Mouse (Mus musculus): ENCODE results near the gene 2810408A11Rik.

2810408A11Rik gene

DNA sequence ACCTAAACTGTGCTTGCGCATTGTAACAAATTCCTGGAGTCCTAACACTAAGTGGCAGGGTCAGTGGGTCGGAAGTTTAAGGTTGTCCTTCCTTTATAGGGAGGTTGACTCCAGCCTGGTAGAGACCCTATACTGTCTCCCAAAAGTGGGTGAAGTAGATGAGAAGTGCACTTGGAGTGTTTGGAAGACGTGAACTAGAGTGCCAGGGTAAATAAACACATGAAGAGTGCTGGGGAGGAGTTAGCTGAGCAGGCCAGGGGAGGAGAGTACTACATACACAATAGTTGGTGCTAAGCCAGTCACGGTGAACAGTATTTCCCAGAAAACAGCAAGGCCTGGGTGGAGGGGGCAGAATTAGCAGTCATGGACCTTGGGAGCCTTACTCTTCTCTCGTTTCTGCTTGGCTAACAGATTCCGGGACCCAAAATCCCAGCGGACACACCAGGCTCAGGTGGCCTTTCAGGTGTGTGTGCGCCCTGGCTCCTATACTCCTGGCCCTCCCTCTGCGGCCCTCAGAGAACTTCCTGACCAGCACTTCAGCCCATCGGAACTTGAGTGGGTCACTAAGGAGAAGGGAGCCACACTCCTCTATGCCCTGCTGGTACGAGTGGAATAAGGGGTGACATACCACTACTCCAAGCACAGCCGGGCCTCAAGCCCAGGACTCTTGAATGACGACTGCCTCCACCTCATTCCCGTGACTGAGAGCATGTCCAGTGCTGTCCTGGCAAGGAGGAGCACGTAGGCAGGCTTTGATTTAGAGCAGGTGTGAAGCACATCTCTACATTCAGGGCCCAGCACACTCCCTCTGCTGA is 12.1 kb upstream of the 2810408A11Rik start:
- no peak for DNase-seq

DNA sequence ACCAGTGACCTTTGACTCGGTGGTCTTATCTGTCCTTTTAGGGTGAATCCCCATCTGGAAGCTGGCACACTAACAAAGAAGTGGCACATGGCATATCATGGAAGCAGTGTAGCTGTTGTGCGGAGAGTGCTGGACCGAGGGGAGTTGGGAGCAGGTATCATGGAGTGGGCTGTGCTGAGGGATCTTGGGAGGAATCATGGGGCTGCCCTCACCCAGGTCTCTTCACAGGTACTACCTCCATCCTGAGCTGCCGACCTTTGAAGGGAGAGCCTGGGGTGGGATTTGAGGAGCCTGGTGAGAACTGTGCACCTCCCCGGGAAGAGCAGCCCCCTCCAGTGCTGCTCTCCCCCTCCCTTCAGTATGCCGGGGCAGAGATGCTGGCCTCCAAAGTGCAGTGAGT is 10.9 kb upstream of the 2810408A11Rik start:
- no peak for DNase-seq

DNA sequence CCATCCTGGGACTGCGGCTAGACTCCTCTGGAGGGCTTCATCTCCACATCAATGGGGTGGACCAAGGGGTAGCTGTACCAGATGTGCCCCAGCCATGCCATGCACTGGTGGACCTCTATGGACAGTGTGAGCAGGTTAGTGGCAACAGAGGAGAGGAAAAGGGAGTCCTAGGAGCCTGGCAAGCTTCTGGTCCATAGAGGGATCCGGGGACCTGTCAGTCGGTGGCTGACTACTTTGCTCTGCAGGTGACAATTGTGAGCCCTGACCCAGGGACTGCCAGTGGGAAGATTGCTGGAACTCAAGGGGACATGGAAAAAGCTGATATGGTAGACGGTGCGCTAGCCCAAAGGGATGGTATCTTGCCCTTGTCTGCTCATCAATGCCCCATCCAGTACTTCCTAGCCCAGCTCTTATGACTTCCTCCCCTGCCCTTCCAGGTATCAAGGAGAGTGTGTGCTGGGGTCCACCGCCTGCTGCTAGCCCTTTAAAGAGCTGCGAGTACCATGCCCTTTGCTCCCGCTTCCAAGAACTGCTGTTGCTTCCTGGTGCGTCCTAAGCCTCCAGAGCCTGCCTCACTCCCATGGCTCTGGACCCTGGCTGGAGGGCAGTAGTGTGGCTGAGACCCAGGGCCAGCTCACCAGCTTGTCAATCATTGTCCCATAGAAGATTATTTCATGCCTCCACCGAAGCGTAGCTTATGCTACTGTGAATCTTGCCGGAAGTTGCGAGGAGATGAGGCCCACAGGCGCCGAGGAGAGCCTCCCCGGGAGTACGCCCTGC is 10.2 kb upstream of the 2810408A11Rik start:
- DNase-seq, result peak; percentile 81 to 84

DNA sequence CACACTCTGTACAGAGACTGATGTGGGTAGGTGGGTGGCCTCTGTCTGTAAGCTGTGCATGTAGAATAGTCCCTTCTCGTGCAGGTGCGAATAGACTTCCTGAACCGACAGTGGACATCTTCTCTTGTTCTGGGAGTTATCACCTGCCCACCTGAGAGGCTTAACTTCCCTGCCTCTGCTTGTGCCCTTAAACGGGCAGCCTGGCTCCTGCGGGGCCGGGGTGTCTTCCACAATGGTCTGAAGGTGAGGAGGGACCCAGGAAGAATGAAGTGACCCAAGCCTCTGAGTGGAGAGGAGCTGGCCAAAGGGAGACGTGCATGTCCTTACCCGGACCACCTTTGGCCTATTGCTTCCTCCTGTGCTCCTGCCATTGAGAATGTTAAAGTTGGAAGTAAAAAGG is 9.4 kb upstream of the 2810408A11Rik start:
- no peak for DNase-seq

DNA sequence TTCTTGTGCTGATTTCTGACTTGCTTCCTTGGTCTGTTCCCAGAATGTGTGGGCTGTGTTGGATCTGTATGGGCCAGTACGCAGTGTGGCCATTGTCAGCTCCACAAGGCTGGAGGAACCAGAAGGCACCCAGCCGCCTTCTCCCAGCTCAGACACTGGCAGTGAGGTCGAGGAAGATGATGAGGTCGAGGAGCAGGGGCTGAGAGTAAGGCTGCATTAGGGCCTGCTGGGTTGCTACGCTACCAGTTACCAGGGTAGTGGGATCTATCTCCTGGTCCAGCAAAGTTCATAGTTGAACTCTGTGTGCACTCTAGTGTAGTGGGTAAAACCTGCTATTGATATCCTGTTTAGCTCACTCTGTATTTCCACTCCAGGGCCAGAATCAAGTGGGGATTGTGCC is 8.4 kb upstream of the 2810408A11Rik start:
- DNase-seq, result no peak

DNA sequence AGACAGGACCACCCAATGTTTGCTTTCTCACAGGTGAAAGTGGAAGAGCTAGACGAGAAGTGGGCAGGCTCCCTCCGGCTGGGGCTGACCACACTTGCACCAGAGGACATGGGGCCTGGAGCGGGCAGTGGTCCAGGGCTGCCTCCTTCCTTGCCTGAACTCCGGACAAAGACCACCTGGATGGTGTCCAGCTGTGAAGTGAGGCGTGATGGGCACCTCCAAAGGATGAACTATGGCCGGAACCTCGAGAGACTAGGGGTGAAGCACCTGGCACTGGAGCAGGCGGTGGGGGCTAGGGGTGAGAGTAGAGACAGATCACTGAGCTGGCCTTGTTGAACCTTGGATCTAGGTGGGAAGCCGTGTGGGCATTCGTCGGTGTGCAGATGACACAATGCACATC is 7.9 kb upstream of the 2810408A11Rik start:
- DNase-seq, result peak; percentile 95 to 96

DNA sequence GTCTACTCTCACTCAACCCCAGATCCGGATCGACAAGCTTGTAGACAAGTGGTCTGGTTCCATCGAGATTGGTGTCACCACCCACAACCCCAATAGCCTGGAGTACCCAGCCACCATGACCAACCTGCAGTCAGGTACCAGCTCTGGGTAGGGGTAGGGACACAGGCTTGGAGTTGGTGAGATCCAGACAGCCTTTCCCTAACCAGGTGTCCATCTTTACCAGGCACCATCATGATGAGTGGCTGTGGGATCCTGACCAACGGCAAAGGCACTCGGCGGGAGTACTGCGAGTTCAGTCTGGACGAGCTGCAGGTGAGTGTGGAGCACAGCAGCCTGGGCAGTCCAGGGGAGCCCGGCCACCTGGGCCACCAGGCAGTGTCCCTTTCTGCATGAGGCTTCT is 3.5 kb upstream of the 2810408A11Rik start:
- no peak for DNase-seq

DNA sequence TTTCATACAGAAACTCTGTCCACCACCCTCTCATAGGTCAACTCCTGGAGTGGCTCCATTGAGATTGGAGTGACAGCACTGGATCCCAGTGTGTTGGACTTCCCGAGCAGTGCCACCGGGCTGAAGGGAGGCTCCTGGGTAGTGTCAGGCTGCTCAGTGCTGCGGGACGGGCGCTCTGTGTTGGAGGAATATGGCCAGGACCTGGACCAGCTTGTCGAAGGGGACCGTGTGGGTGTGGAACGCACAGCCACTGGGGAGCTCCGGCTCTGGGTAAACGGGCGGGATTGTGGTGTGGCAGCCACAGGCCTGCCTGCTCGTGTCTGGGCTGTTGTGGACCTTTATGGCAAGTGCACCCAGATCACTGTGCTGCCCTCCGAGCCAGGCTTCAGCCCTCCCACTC is 2.2 kb upstream of the 2810408A11Rik start:
- DNase-seq, result no peak

DNA sequence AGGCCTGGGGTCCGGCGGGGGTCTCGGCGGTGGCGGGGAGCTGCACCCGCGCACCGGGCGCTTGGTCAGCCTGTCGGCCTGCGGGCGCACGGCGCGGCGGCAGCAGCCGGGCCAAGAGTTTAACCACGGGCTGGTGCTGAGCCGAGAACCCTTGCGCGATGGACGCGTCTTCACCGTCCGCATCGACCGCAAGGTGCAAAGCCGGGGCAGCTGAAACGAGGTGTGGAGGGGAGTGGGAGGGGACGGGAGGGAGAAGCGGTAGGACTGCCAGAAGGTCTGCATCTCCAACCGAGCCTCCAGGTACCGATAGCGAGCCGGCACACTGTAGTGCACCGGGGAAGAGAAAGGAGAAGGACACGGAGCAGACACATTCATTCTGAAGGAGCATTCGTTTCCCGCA is 1.2 kb upstream of the 2810408A11Rik start:
- no peak for DNase-seq

DNA sequence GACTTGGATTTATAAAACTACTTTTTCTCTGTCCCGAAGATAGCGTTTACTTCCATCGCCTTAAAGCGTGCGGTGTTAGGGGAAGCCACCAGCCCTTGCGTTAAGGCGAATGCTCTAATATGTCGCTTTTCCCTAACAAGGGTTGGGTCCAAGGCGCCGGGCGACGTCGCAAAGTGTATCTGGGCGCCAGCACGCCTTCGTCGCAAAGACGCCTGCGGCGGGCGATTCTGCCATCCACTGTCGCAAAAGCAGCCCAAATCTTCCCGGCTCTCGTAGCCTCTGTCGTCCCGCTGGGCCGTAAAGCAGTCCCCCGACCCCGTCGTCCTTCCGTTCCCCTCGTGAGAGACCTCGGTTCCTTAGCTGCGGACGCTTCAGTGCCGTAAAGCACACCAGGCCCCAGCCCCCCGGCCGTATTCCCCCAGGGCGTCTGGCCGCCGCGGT is 639 bp upstream of the 2810408A11Rik start:
- peak; percentile 98 for DNase-seq

DNA sequence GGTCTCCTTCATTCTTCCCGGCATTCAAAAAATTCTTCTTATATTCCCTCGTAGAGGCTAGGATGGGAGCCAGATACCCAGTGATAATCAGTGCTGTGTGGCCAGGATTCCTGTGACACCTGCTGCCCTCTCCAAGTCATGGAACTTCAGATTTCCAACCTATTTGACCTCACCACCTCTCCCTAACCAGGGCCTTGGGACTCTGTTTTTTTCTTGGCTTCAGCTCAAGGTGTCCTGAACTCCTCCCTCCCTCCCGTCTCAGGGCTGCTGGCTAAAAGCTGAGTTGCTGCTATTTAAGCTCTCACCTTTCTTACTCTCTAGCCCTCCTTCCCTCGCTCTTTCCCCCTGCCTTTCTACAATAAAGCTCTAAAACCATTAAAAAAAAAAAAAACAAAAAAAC is 917 bp downstream of the 2810408A11Rik start:
- DNase-seq, result no peak

DNA sequence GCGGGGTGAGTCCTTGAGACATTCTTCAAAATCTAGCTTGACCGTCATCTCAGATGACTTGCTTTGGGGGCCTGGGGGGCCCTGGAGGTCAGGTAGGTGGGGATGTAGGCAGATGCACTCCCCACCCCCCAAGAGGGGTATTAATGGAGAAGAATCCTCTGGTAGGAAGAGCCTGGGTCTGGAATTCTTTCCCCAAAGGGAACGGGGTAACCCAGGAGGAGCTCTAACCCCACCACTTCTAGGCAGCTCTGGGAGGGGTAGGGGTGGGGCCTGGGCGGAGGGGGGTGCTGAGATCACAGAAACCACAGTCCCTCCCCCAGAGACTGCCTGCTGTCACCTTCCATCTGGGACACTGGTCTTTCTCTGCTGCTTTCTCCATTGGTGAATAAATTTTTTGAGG is 5.5 kb downstream of the 2810408A11Rik start, which contains the start of gene Acap1:
Gene Acap1 (minus strand): TSS at position 249 of the 400 bp plus-strand sequence.
- no peak for DNase-seq

DNA sequence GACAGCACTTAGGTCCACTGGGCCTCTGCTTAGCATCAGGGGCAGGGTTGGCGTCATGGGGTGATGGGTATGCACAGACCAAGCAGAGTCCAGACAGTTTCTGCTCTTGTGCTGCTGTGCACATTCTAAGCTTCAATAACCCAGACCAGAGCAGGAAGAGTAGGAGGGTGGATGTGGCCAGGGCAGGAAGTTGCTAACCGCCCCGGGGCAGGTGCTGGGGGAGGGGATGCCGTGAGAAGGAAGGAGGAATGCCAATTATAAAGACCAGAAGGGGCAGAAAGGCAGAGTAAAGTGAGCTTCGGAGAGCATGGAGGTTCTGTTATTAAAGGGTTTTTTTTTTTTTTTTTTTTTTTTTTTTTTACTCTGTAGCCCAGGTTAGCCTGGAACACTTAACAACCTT is 6.1 kb downstream of the 2810408A11Rik start:
- DNase-seq, result no peak

DNA sequence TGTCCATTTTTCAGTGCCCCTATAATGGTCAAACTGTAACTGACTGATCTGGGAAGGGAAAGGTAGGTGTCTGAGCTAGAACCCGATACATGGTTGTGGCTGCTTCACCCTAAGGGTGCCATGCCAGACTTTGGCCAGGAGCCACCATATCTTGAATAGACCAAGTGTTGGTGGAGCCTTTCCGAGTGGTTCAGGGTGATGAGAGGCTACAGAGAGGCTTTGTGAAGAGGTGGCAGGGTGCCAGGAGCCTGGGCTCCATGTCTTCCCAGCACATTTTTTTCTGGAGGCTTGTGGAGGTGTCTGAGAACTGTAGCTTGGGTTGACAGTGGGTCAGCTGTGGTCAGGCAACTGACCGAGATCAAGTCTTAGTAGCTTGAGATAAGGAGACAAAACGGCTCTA is 9.3 kb downstream of the 2810408A11Rik start:
- no peak for DNase-seq

DNA sequence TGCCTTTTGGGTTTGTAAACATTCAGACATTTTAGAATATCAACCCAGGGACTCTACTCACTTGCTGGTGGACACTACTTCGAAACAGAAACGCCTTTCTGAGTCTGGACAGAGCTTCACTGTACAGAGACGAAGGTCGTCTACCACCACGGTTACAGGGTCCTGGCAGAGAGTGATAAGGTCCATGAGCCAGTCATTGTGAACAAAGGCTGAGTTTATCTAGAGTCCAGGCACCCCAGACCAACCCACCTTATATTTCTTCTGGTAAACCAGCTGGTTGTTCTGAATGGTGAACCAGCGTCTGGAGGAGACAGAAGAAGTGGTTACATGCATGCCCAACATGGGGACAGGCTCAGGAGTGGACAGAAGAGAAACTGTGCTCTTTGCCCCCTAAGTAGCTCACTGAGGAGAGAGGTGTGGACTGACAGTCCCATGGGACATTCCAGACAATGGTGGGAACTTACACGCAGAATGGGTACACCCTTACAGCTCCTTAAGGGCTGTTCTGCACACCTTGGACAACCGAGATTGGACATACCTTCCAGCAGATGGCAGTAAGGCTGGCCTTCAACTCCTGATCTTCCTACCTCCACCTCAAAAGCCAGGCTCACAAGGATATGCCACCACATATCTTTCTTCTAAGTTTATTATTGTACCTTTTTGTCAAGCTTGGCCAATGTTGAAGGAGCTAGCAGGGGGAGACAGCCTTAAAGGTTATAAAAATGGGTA is 13.7 kb downstream of the 2810408A11Rik start:
- DNase-seq, result no peak

DNA sequence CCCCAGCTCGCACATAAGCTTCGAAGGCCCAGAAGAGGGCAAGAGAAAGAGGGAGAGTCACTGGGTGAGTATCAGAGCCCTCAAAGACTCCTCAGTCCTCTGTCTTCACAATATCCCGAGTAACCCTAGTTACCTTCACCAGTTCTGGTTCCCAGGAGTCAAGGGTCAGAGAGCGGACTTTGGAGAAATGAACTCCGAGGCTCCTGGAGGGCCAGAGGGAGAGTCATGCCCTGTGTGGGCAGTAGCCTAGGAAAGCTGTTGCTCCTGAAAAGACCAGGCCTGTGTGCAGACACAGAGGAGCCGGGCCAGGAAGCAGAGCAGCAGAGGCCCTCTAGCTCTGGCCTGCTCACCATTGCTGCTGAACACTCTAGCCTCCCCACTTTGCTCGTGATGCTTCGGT is 16.1 kb downstream of the 2810408A11Rik start:
- DNase-seq, result no peak

DNA sequence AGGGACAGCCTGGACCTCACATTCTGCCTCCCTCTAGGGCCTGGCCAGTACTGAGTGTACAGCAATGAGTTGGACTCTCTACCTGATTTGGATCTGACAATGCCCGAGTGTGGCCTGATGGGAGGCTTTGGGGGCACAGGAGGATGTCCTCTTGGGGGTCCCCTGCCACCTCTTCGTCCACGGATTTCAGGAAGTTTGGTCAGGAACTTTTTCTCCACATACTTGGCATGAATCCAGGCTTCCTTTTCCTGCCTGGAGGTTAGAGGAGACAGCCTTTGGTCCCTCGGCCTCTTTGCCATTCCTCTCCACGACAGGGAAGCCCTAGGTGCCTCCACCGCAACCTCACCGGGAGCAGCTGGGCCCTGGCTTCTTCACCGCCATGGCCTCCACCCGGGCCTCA is 16.5 kb downstream of the 2810408A11Rik start:
- no peak for DNase-seq

DNA sequence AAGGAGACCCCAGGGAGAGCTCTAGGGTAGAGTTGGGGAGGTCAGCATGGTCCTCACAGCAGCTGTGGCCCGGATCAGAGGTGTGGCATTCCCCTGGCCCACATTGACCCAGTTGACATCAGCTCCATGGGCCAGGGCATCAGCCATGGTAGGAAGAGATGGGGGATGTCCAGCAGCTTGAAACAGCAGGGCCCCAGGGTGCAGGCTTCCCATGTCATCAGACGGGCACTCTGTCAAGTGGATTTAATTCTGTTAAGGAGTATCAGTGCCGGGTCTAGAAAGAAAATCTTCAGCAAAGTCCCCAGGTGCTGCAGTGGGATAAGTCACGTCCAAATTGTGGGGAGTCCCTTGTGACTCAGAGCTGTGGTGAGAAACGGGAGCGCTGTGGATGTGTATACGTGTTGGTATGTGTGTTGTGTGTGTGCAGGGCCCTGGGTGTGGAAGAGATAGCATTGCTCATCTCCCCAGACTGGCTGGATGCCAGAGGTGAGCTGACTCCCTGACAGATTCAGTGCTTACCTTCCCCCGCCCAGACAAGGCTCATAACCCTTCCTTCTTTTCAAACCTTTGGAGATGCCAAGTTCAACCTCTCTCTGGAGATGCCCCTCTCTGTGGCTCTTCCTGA is 17.1 kb downstream of the 2810408A11Rik start:
- DNase-seq, result no peak

DNA sequence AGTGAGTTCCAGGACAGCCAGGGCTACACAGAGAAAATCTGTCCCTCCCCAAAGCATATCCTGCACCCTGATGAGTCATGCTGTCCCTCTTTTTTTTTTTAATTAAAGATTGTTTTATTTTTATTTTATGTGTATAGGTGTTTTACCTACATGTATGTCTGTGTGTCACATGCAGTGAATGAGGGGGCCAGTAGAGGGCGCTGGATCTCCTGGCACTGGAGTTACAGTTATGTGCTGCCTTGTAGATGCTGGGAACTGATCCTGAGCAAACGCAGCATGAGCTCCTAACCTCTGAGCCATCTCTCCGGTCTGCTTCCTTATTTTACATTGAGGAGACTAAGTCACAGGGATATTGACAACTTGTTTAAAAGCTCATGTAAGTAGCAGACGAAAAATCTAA is 17.7 kb downstream of the 2810408A11Rik start:
- peak in 1 of 2 experiments; percentile 54 for DNase-seq

DNA sequence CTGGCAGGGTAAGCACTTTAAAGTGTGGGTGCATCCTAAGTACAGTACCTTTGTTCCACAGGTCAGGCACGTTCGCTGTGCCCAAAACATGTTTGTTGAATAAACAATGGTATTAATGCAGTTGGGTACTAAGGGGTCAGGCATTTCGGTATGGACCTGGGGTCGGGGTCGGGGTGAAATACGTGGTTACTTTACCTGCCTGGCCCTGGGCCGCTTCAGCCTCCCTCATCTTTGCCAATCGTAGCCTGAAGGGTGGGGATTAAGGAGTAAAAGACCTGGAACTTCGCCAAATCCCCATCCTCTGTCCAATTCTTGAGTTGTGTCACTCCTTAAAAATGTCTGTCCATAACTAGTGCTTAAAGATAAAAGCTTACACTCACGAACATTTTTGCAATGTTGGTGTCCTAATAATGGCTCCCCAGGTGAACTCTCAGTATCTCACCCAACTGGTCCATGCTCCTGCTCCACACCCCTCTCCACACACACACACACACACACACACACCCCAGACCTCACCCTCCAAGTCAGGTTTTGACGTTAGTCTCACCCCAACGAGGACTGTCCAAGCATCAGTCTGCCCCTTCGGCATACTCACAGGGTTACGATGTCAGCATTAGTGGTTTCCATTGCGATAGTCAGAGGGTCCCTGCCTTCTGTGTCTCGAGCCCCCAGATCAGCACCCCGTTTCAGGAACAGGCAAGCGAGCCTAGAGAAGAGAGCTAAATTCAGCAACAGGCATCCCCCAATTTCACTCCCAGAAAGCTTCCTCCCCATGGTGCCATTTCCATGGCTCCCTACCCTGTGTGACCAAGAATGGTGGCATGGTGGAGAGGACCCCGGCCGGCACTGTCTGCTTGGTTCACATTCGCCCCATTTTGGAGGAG is 18.8 kb downstream of the 2810408A11Rik start:
- DNase-seq, result no peak

DNA sequence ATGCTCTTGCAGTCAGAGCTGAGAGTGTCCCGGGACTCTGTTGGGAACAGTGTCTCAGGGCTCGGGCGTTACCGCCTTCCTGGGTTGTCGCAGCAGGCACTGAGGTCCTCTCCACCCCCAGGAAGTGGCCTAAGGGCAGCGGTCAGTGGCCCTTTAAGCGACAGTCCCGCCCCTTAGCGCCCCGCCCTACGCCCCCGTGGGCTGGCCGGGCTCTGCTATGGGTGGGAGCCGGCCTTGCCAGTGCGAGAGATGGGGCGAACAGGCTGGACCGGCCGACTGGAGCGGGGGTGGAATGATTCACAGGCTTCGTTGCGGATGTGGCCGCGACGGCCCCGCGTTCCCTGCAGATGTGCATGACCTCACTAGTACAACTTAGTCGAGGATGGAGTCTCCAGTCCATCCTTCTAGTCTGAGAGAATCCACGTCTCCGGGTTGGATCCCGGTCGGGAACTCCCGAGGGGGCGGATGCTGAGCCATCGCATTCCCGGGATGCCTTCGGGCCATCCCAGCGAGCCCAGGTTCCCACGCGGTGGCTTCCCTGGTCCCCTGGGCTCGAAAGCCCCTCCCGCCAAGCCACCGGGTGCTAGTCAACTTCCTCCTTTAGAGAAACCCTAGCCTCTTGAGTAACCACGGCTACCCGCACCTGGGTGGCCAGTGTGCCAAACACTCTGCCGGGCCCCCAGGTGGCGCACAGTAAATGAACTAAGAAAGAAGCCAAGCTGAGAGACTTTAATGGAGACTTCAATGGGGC is 19.8 kb downstream of the 2810408A11Rik start, which contains the start of gene Kctd11:
Gene Kctd11 (minus strand): TSS at position 554 of the 751 bp plus-strand sequence.
- DNase-seq, result peak; percentile 90 to 92
